Mouse (Mus musculus) embryonic stem cell, embryonic (primary cell): Measurements from ENCODE around the gene Vmn2r3.
"Not testable (repeated sequence)": the region's sequence is repeated elsewhere in the genome, so short reads cannot be mapped to it uniquely, and the experiment has no call there.

ENCODE experiments used
- CTCF ChIA-PET, 4 experiments: fragments of 300-600 bp in 2 of 4; fragments of 350-600 bp in 2 of 4; sonication (Branson Sonifier 250); formaldehyde crosslinking; loops; one replicate each; lab custom pipeline; 2022; ENCODE audit warnings: inconsistent platforms in 2 of 4; lab: Charles Lee
- POLR2A ChIA-PET, 4 experiments: fragments of 300-600 bp in 2 of 4; fragments of 350-600 bp in 2 of 4; sonication (Branson Sonifier 250); formaldehyde crosslinking; loops; one replicate each; lab custom pipeline; 2022; ENCODE audit warnings: antibody characterized with exemption in 4 of 4, inconsistent platforms in 1 of 4; lab: Charles Lee

Gene Vmn2r3

DNA sequence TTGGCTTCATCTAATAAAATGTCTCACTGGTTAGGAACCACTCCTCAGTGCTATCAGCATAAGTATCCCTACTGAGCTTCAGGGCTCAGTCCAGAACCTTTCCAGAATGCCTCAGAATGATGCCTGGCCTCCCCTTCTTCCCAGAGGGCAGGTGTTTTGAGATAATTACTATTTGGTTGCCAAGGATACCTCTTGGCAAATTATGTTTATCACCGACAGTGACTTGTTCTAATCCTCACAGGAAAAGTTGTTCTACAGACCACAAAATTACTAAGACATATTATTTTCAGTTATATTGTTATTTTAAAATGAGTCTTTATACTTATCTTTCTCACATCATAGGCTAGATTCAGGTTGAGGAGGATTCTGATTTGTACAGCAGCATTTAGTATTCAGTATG is at the start of gene Vmn2r3:
TSS of gene Vmn2r3 (minus strand) at position 101 of the 400 bp plus-strand sequence.
- ChIA-PET CTCF (no interaction called here), POLR2A (no interaction called here)

DNA sequence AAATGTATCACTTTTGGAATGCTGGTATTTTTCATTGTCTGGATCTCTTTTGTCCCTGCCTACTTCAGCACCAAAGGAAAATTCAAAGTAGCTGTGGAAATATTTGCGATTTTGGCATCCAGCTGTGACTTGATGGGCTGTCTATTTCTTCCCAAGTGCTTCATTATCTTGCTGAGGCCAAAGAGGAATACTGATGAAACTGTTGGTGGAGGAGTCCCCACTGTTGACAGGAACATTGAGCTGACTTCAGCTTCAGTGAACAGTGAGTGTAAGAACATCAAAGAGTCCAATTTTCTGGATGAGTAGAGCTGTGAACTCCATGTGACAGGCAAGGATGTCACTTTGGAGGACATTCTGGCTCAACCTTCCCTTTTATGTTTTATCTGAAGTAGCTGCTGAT is 43.0 kb upstream of the Vmn2r3 start:
- ChIA-PET CTCF (no interaction called here), POLR2A (no interaction called here)

DNA sequence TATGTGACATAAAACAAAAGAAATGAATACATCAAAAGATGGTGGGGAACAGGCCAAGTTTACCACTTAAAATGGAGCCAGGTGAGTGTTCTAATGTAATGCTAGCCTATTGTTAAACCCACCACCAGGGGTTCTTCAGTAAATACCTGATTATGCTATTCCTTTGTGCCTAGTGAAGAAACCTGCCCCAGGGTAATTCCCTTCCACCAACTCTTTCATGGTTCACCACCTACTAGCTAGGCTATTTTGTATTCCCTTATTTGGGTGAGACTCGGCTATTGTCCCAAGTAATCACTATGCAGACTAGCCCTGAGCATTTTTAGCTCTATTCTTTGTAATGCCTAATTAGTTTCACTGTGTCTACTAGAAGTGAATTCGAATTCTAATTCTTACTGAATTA is 32.3 kb upstream of the Vmn2r3 start:
- POLR2A ChIA-PET, result interaction anchor here in 2 of 4 experiments (0.7 to 1.1 kb wide), 2 partner anchors 56 kb away, joined by 3 read pairs; no protein-coding TSS in a partner anchor
- CTCF ChIA-PET, result no interaction called here

DNA sequence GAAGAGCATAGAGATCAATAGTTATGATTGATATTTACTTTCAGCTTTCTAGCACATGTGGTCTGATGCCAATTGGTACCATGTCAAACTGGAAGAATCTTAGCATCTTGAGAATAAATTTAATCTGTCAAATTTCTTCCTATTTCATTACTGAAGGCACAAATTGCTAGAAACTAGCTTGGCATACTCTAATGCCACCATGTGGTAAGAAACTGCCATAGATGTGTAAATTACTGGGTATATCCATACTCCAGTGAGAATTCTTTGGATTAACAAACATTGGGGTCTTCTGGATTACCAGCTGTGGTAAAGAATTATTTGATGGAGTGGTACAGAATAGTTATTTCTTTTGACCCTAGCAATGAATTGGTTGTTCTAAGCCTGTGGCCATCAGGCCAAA is 17.3 kb upstream of the Vmn2r3 start:
- ChIA-PET CTCF (no interaction called here), POLR2A (no interaction called here)

DNA sequence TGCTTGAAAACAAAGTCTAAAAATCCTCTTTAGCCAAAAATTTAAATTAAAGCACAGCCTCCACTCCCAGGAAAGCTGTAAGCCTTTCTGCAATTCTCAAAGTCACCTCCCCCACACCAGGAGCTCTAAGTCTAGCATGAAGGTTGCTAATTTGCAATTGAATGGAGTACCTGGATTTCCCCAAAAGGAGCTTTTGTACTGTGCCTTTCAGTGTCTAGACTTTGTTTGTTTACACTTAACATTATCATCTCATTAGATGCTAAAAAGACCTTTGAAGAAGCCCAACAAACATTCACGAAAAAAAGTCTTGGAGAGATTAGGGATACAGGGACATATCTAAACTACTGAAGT is 23.8 kb downstream of the Vmn2r3 start:
- ChIA-PET POLR2A (interaction anchor here in 2 of 4 experiments (0.9 to 1.3 kb wide), 4 partner anchors 9 to 970 kb away, joined by 3 read pairs; no protein-coding TSS in a partner anchor), CTCF (interaction anchor here in 1 of 4 experiments (1.0 kb wide), 1 partner anchor 225 kb away, joined by 3 read pairs; no protein-coding TSS in a partner anchor)

DNA sequence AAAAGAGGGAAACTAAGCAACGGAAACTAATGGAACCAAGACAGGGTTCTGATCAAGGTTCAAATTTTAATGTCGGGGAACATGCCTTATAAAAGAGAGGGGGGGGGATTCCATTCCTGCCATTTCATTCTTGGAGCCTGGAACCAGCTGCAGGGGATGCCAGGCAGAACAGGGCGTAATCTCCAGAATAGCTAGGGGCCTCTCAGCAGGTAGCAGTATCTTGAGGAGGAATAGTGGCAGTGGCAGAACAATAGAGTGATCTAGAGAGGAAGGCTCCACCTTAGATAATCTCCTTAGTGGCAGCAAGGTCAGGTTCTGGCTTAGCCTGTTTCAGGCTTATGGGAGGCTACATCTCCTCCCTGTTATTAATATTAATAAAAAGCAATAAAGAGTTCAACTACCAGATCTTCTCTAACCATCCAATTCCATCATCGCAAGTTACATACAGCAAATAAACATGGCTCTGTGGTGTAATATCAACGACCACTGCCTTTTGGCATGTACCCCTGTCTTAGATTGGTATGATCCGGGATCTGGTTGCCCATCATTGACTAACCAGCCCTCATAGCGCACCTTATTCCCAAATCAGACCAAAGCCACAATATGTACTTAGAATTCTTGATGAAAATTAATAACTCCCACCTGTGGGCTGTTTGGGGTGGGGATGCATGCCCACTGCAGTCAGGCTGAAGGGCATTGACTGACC is 24.3 kb downstream of the Vmn2r3 start:
- CTCF ChIA-PET, result interaction anchor here in 1 of 4 experiments (1.0 kb wide), 1 partner anchor 224 kb away, joined by 3 read pairs; no protein-coding TSS in a partner anchor
- POLR2A ChIA-PET, result interaction anchor here (0.6 to 1.3 kb wide), 7 partner anchors 10 to 970 kb away, joined by 3 read pairs; no protein-coding TSS in a partner anchor

DNA sequence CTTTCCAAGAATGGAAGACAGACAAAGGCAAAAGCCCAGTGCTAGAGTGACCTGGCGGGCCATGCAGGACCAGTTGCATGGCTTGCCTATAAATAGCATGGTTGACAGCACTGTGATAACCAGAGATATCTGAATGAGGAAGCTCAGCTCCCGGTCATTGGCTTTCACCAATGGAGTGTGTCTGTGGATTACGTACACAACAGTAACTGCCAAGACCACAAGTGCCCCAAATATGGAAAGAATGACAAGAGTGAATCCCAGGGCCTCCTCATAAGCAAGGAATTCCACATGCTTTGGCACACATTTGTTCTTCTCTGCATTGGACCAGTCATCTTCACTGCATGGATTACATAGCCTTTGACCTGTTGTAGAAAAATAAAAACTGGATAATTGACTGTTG is 29.9 kb downstream of the Vmn2r3 start:
- POLR2A ChIA-PET, result no interaction called here
- CTCF ChIA-PET, result no interaction called here

DNA sequence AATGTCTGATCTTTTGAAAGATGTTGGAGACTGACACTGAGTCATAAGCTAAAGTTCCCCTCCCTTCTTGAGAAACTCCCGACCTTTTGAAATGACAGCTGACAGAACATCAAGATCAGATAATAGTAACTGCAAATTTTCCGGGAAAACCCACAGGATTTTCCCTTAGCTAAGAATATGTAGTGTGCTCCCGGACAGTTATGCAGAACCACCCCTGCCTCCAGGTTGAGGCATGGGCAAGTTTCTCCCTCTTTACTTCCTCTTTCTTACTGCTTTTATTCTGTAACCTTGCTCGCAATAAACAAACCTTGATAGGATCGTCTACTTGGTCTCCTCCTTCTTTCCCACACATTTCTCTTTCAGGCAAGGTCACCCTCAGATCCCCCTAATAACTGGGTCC is 37.9 kb downstream of the Vmn2r3 start:
- POLR2A ChIA-PET, result no interaction called here
- CTCF ChIA-PET, result interaction anchor here in 1 of 4 experiments (0.6 kb wide), 1 partner anchor 52 kb away, joined by 4 read pairs; no protein-coding TSS in a partner anchor

DNA sequence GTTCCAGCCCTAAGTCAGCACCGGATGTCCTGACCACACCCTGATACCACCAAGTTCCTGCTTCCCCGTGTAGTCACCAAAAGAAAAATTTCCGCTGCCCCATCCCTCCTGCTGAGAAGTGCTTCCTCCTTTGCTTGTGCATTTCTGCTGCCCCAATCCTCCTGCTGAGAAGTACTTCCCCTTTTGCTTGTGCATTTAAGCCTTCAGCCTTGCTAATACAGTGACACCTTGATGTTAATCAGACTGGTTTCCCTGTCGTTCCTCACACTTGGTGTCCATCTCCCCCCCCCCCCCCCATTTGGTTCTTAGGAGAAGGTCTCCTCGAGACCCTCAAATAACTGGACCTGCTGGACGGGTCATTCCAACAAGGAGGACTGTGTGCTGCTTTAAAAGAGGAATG is 39.0 kb downstream of the Vmn2r3 start:
- CTCF ChIA-PET, POLR2A ChIA-PET: not testable (repeated sequence)

DNA sequence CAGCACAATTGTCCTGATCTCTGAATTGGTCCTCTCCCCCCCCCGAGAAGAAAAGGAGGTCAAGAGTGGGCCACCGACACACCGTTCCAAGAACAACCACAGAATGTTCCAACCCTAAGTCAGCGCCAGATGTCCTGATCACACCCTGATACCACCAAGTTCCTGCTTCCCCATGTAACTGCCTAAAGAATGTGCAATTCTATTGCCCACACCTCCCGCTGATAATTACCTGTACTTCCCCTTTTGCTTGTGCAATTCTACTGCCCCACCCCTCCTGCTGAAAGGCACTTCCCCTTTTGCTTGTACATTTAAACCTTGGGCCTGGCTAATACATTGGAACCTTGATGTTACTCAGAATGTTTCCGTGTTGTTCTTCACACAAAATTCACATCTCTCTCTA is 54.0 kb downstream of the Vmn2r3 start:
- CTCF ChIA-PET, result not testable (repeated sequence)

DNA sequence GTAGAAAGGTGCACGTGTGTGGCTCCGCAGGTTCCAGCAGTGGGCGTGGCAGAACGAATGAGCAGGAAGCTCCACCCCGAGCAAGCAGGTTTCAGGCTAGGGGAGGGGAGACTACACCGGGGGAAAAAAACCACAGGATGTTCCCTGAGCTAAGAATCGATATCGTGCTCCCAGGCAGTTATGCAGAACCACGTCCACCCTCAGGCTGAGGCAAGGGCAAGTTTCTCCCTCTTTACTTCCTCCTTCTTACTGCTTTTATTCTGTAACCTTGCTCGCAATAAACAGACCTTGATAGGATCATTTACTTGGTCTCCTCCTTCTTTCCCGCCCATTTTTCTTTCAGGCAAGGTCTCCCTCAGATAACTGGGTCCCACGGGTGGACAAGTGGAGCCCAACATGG is 55.9 kb downstream of the Vmn2r3 start:
- POLR2A ChIA-PET, CTCF ChIA-PET: not testable (repeated sequence)

More for the DNA sequence above, 54.0 kb downstream of the Vmn2r3 start:
- POLR2A ChIA-PET, result not testable (repeated sequence)

DNA sequence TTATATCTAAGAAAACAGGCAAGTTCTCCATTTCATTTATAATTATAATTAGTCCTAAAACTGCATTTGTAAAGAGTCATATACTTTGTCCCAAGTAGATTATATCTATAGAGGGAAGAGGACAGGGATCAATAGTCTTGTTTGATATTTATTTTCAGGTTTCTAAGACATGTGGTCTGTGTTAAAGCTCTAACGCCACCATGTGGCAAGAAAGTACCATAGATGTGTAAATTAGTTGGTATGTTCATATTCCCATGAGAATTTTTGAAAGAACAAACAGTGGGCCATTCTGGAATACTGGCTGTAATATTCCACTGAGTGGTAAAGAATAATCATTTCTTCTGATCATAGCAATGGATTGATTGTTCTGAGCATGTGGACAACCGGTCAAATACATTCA is 62.3 kb downstream of the Vmn2r3 start:
- POLR2A ChIA-PET, result no interaction called here
- CTCF ChIA-PET, result no interaction called here
